Mouse (Mus musculus): ENCODE results near the gene Opa1.

DNA sequence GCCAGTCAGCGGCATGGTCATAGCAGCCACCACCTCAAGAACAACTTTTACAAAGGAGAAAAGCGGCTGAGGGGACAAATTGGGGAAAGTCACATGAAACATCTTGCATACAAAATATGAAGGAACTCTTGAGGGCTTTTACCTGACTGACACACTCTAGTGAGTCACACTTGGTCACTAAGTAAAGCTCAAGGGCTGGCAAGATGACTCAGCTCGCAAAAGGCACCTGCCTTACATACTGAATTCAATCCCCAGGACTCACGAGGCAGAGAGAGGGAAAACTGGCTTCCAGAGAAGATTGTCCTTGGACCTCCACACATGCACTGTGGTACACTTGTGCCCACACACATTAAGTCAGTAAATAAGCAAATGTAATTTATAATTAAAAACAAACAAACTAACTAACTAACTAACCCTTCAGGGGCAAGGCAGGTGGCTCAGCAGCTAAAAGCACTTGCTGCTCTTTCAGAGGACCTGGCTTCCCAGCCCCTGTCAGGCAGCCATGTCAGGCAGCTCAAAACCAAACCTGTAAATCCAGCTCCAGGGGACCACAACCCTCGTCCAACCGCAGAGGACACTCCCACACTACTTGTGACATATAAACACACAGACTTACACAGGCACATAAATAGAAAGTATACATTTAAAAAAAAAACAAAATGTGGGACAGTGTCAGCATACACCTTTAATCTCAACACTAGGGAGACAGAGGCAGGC, 84.1 kb downstream of the Opa1 start:
- TF ChIP-seq ZC3H11A (IDR thresholded peaks at IDR 0.05; ENCODE audit: borderline replicate concordance, low read depth, low read length) (no peak), ZNF384 (IDR thresholded peaks at IDR 0.05; ENCODE audit: low read depth, low read length) (no peak), CHD2 (IDR thresholded peaks at IDR 0.05; ENCODE audit: low read depth, low read length) (no peak)
